Mouse (Mus musculus): ENCODE measurements around the gene 6030468B19Rik.
"Not testable (repeated sequence)": the region's sequence is repeated elsewhere in the genome, so short reads cannot be mapped to it uniquely, and the experiment has no call there.

6030468B19Rik gene

GRCm38 (mm10) chr11:117809407-117810311, 12.2 kb downstream of the 6030468B19Rik start, which contains the start of the genes Gm20708 and Syngr2:
Gm20708 (plus strand) TSS chr11:117809668.
Syngr2 (plus strand) TSS chr11:117809668.
- DNase-seq: no peak

GRCm38 (mm10) chr11:117810401-117811046, 13.1 kb downstream of the 6030468B19Rik start:
- DNase-seq: peak; percentile 82

- DNase-seq: no peak
These were observed 16.4 kb downstream of the 6030468B19Rik start for GRCm38 (mm10) chr11:117813867-117814266.

GRCm38 (mm10) chr11:117814704-117815366, 17.4 kb downstream of the 6030468B19Rik start:
- DNase-seq: no peak

GRCm38 (mm10) chr11:117815850-117816249, 18.4 kb downstream of the 6030468B19Rik start:
- DNase-seq: not testable (repeated sequence)

GRCm38 (mm10) chr11:117816389-117816996, 19.0 kb downstream of the 6030468B19Rik start:
- DNase-seq: no peak

GRCm38 (mm10) chr11:117819095-117819494, 21.6 kb downstream of the 6030468B19Rik start:
- no peak for DNase-seq

- DNase-seq: no peak
These were observed 22.7 kb downstream of the 6030468B19Rik start for GRCm38 (mm10) chr11:117820173-117820572.

GRCm38 (mm10) chr11:117821868-117822267, 24.4 kb downstream of the 6030468B19Rik start:
- no peak for DNase-seq

GRCm38 (mm10) chr11:117822728-117823241, 25.3 kb downstream of the 6030468B19Rik start:
- DNase-seq: no peak

- no peak for DNase-seq
These were observed 26.0 kb downstream of the 6030468B19Rik start for GRCm38 (mm10) chr11:117823411-117823810.

- DNase-seq: peak; percentile 74
These were observed 26.9 kb downstream of the 6030468B19Rik start for GRCm38 (mm10) chr11:117824060-117824969.

- DNase-seq: no peak
These were observed 28.1 kb downstream of the 6030468B19Rik start, which contains the start of the genes Afmid and Tk1 for GRCm38 (mm10) chr11:117825333-117826101. Afmid (plus strand) TSS chr11:117825924. Tk1 (minus strand) TSS chr11:117826092.

GRCm38 (mm10) chr11:117826164-117826563, 28.7 kb downstream of the 6030468B19Rik start:
- no peak for DNase-seq

- DNase-seq: no peak
These were observed 29.5 kb downstream of the 6030468B19Rik start for GRCm38 (mm10) chr11:117826916-117827315.

GRCm38 (mm10) chr11:117827386-117827785, 29.9 kb downstream of the 6030468B19Rik start:
- no peak for DNase-seq

GRCm38 (mm10) chr11:117828149-117828887, 30.9 kb downstream of the 6030468B19Rik start:
- no peak for DNase-seq

GRCm38 (mm10) chr11:117828888-117829604, 31.6 kb downstream of the 6030468B19Rik start:
- no peak for DNase-seq

- DNase-seq: no peak
These were observed 32.3 kb downstream of the 6030468B19Rik start for GRCm38 (mm10) chr11:117829671-117830215.

All from layer of hippocampus, adult 9-11 months (tissue).